Mouse (Mus musculus): ENCODE measurements around the gene Gpr33. TPM values are rescaled to one million over a fixed set of nuclear protein-coding genes. Genes with fewer than 3 reads are reported as not detected.

Gpr33 gene
- not detected in 2 replicates for polyA plus RNA-seq (2012; rRNA removed)

GRCm38 (mm10) chr12:52027963-52028362 is at the start of gene Gpr33:
TSS of gene Gpr33 (minus strand) at chr12:52028063.
- DNase-seq (ENCODE audit: extremely low spot score in 1 of 2, low spot score in 1 of 2), result no peak

GRCm38 (mm10) chr12:52049324-52049723 is 21.5 kb upstream of the Gpr33 start:
- DNase-seq (ENCODE audit: extremely low spot score in 1 of 2, low spot score in 1 of 2), result no peak

- DNase-seq (ENCODE audit: extremely low spot score in 1 of 2, low spot score in 1 of 2), result no peak
These were observed 18.5 kb upstream of the Gpr33 start for GRCm38 (mm10) chr12:52046371-52046770.

GRCm38 (mm10) chr12:52042818-52043336 is 15.0 kb upstream of the Gpr33 start:
- DNase-seq (ENCODE audit: extremely low spot score in 1 of 2, low spot score in 1 of 2), result no peak

- DNase-seq (ENCODE audit: extremely low spot score in 1 of 2, low spot score in 1 of 2), result peak in 1 of 2 experiments; percentile 54
These were observed 10.5 kb upstream of the Gpr33 start for GRCm38 (mm10) chr12:52038352-52038751.

GRCm38 (mm10) chr12:52034956-52035355 is 7.1 kb upstream of the Gpr33 start:
- no peak for DNase-seq (ENCODE audit: extremely low spot score in 1 of 2, low spot score in 1 of 2)

GRCm38 (mm10) chr12:52032276-52032675 is 4.4 kb upstream of the Gpr33 start:
- peak in 1 of 2 experiments; percentile 16 for DNase-seq (ENCODE audit: extremely low spot score in 1 of 2, low spot score in 1 of 2)

GRCm38 (mm10) chr12:52014494-52015029 is 13.3 kb downstream of the Gpr33 start:
- DNase-seq (ENCODE audit: extremely low spot score in 1 of 2, low spot score in 1 of 2), result no peak

- no peak for DNase-seq (ENCODE audit: extremely low spot score in 1 of 2, low spot score in 1 of 2)
These were observed 13.8 kb downstream of the Gpr33 start for GRCm38 (mm10) chr12:52014044-52014443.

- DNase-seq (ENCODE audit: extremely low spot score in 1 of 2, low spot score in 1 of 2), result no peak
These were observed 14.6 kb downstream of the Gpr33 start for GRCm38 (mm10) chr12:52013274-52013673.

GRCm38 (mm10) chr12:52012159-52012558 is 15.7 kb downstream of the Gpr33 start:
- no peak for DNase-seq (ENCODE audit: extremely low spot score in 1 of 2, low spot score in 1 of 2)

- DNase-seq (ENCODE audit: extremely low spot score in 1 of 2, low spot score in 1 of 2), result peak in 1 of 2 experiments; percentile 74
These were observed 17.3 kb downstream of the Gpr33 start for GRCm38 (mm10) chr12:52010630-52010961.

GRCm38 (mm10) chr12:52009928-52010629 is 17.8 kb downstream of the Gpr33 start:
- no peak for DNase-seq (ENCODE audit: extremely low spot score in 1 of 2, low spot score in 1 of 2)

- no peak for DNase-seq (ENCODE audit: extremely low spot score in 1 of 2, low spot score in 1 of 2)
These were observed 21.2 kb downstream of the Gpr33 start for GRCm38 (mm10) chr12:52006633-52006994.

GRCm38 (mm10) chr12:52005877-52006632 is 21.8 kb downstream of the Gpr33 start, which contains the start of gene Dtd2:
TSS of gene Dtd2 (minus strand) at chr12:52006501.
- peak; percentile 79 to 92 for DNase-seq (ENCODE audit: extremely low spot score in 1 of 2, low spot score in 1 of 2)

- DNase-seq (ENCODE audit: extremely low spot score in 1 of 2, low spot score in 1 of 2), result no peak
These were observed 25.1 kb downstream of the Gpr33 start for GRCm38 (mm10) chr12:52002746-52003145.

GRCm38 (mm10) chr12:52001544-52001943 is 26.3 kb downstream of the Gpr33 start:
- DNase-seq (ENCODE audit: extremely low spot score in 1 of 2, low spot score in 1 of 2), result peak; percentile 58 to 93

- DNase-seq (ENCODE audit: extremely low spot score in 1 of 2, low spot score in 1 of 2), result no peak
These were observed 29.4 kb downstream of the Gpr33 start for GRCm38 (mm10) chr12:51998366-51998932.

GRCm38 (mm10) chr12:51995738-51996536 is 31.9 kb downstream of the Gpr33 start:
- no peak for DNase-seq (ENCODE audit: extremely low spot score in 1 of 2, low spot score in 1 of 2)

- no peak for DNase-seq (ENCODE audit: extremely low spot score in 1 of 2, low spot score in 1 of 2)
These were observed 37.2 kb downstream of the Gpr33 start for GRCm38 (mm10) chr12:51990629-51991028.
